Mouse (Mus musculus) spleen, adult 10 weeks (tissue): ENCODE measurements around the gene Speer2. TPM values are rescaled to one million over a fixed set of nuclear protein-coding genes. Genes with fewer than 3 reads are reported as not detected.

Experiments
- polyA plus RNA-seq: library from polyadenylated mRNA; stranded (reverse); fragments of 350-450 nt; fragmentation: Illumina TruSeq; extraction: RNeasy Lipid Tissue Mini Kit (QIAGEN cat#74804); gene quantifications from one replicate; pipeline ENCODE4 v1.2.3, GENCODE M21; 2015; ENCODE audit warnings: low replicate concordance; ENCODE audit not compliant: insufficient read depth

Speer2 gene
- not detected for polyA plus RNA-seq

GRCm38 (mm10) chr16:69863644-69864043, at the start of gene Speer2:
Speer2 (minus strand) TSS chr16:69863744.

